Mouse (Mus musculus): ENCODE results near the gene St3gal3. TPM values are rescaled to one million over a fixed set of nuclear protein-coding genes. Genes with fewer than 3 reads are reported as not detected.
A peak's percentile ranks its signal among the peaks of the same experiment; 100 is the strongest.

The St3gal3 gene
- total RNA-seq, 2 experiments from 2014 or later = 4.6 to 4.7 TPM

- no peak for ATAC-seq (replicated peaks; ENCODE audit: poor library complexity)
Observed at GRCm38 (mm10) chr4:117936964-117937363, 197.8 kb downstream of the St3gal3 start.

GRCm38 (mm10) chr4:117934081-117934480 is 200.6 kb downstream of the St3gal3 start:
- ATAC-seq (replicated peaks; ENCODE audit: poor library complexity) = no peak

- ATAC-seq (replicated peaks; ENCODE audit: poor library complexity) = no peak
Observed at GRCm38 (mm10) chr4:117933248-117933647, 201.5 kb downstream of the St3gal3 start.

- ATAC-seq (replicated peaks; ENCODE audit: poor library complexity) = no peak
Observed at GRCm38 (mm10) chr4:117929391-117929881, 205.3 kb downstream of the St3gal3 start, which contains the start of gene Artn. Gene Artn, minus strand, starts transcription at chr4:117929763.

- ATAC-seq (replicated peaks; ENCODE audit: poor library complexity) = peak; percentile 86
Observed at GRCm38 (mm10) chr4:117928699-117929241, 205.9 kb downstream of the St3gal3 start.

- peak; percentile 46 for ATAC-seq (replicated peaks; ENCODE audit: poor library complexity)
Observed at GRCm38 (mm10) chr4:117928234-117928633, 206.5 kb downstream of the St3gal3 start.

GRCm38 (mm10) chr4:117926545-117927482 is 207.9 kb downstream of the St3gal3 start:
- ATAC-seq (replicated peaks; ENCODE audit: poor library complexity) = peak; percentile 25

- ATAC-seq (replicated peaks; ENCODE audit: poor library complexity) = no peak
Observed at GRCm38 (mm10) chr4:117924916-117925315, 209.8 kb downstream of the St3gal3 start.

- no peak for ATAC-seq (replicated peaks; ENCODE audit: poor library complexity)
Observed at GRCm38 (mm10) chr4:117923450-117923849, 211.3 kb downstream of the St3gal3 start.

GRCm38 (mm10) chr4:117921358-117921757 is 213.4 kb downstream of the St3gal3 start:
- ATAC-seq (replicated peaks; ENCODE audit: poor library complexity) = no peak

GRCm38 (mm10) chr4:117918762-117919161 is 216.0 kb downstream of the St3gal3 start:
- peak; percentile 20; the same call in 1 of the 2 replicates for ATAC-seq (replicated peaks; ENCODE audit: poor library complexity)

GRCm38 (mm10) chr4:117918261-117918660 is 216.5 kb downstream of the St3gal3 start:
- ATAC-seq (replicated peaks; ENCODE audit: poor library complexity) = no peak

- ATAC-seq (replicated peaks; ENCODE audit: poor library complexity) = no peak
Observed at GRCm38 (mm10) chr4:117917847-117918246, 216.9 kb downstream of the St3gal3 start.

- ATAC-seq (replicated peaks; ENCODE audit: poor library complexity) = no peak
Observed at GRCm38 (mm10) chr4:117917402-117917801, 217.3 kb downstream of the St3gal3 start.

- no peak for ATAC-seq (replicated peaks; ENCODE audit: poor library complexity)
Observed at GRCm38 (mm10) chr4:117916386-117916785, 218.3 kb downstream of the St3gal3 start.

GRCm38 (mm10) chr4:117915489-117916105 is 219.1 kb downstream of the St3gal3 start:
- 0 out of 2 replicates have a peak, but pooled peaks have one; percentile 4 for ATAC-seq (replicated peaks; ENCODE audit: poor library complexity)

- ATAC-seq (replicated peaks; ENCODE audit: poor library complexity) = peak; percentile 83
Observed at GRCm38 (mm10) chr4:117914591-117915442, 219.9 kb downstream of the St3gal3 start, which contains the start of gene Ipo13. Gene Ipo13, minus strand, starts transcription at chr4:117914999.

GRCm38 (mm10) chr4:117914031-117914430 is 220.7 kb downstream of the St3gal3 start:
- ATAC-seq (replicated peaks; ENCODE audit: poor library complexity) = no peak

GRCm38 (mm10) chr4:117913421-117913820 is 221.3 kb downstream of the St3gal3 start:
- ATAC-seq (replicated peaks; ENCODE audit: poor library complexity) = no peak

GRCm38 (mm10) chr4:117912685-117913273 is 221.9 kb downstream of the St3gal3 start:
- no peak for ATAC-seq (replicated peaks; ENCODE audit: poor library complexity)

Data from megakaryocyte progenitor cell, adult 5-6 weeks (primary cell).